23 mouse cellular contexts compared by ENCODE assay signal in genomic region chr6:139464292-139464691, GRCm38 (mm10). TPM values are rescaled to one million over a fixed set of nuclear protein-coding genes. Genes with fewer than 3 reads are reported as not detected.
DNase-seq lines count a peak whose midpoint lies in the region; ATAC-seq and TF ChIP-seq lines count a peak whose summit lies in the region.
"Had no signal": no experiment of that assay in that cellular context is flagged by ENCODE, and none has a peak within 500 bp of the region (broad histone marks: within the 10 kb centered on the region; RNA-seq: fewer than 3 reads in every experiment).

No protein-coding gene starts in this region.

- 85% methylated on average over 2 of the region's 2 CpGs for WGBS in forebrain, embryonic 14.5 days
- WGBS in forebrain, embryonic 10.5 days: 88% methylated on average over 2 of the region's 2 CpGs
- WGBS in forebrain, embryonic 16.5 days: 83% methylated on average over 2 of the region's 2 CpGs

- intact Hi-C loops in gastrocnemius, postnatal 14 days (cut with DNase I; ENCODE audit: low total_unique reads): no loop called here

- peak; percentile 3 for DNase-seq in forebrain, embryonic 14.5 days (ENCODE audit: low spot score)
- no peak for DNase-seq in forebrain, embryonic 10.5 days (ENCODE audit: extremely low spot score, low spot score)
- peak; percentile 21 for DNase-seq in brain, embryonic 14.5 days (ENCODE audit: low read depth)
- DNase-seq in gastrocnemius, postnatal 14 days: no peak
- no peak for DNase-seq in cerebellum, adult 18-20 months
- DNase-seq: adrenal gland, adult 2 months; adrenal gland, postnatal 10 days; adrenal gland, postnatal 25 days; cerebellum, adult 11-12 months; cerebellum, adult 8-10 months; cerebellum, adult 9-11 months; cerebellum, postnatal 14 days; cerebellum, postnatal 36 days; embryo, embryonic 11 days had no signal

- no peaks in the 10 kb centered on the region for H3K4me1 ChIP-seq in forebrain, embryonic 14.5 days (ENCODE audit: control insufficient read depth, insufficient read depth, low read length)
- no peaks in the 10 kb centered on the region for H3K4me1 ChIP-seq in forebrain, embryonic 10.5 days
- H3K4me1 ChIP-seq in forebrain, embryonic 16.5 days (replicated peaks; ENCODE audit: control insufficient read depth, insufficient read depth, low read length): no peaks in the 10 kb centered on the region
- H3K4me1 ChIP-seq: embryonic facial prominence, embryonic 13.5 days; embryonic facial prominence, embryonic 15.5 days had no signal

- no peak overlapping the region for H3K9ac ChIP-seq in forebrain, embryonic 14.5 days (ENCODE audit: low read length)
- H3K9ac ChIP-seq in forebrain, embryonic 16.5 days (replicated peaks; ENCODE audit: low read depth, low read length): no peak overlapping the region
- H3K9ac ChIP-seq: embryonic facial prominence, embryonic 13.5 days; embryonic facial prominence, embryonic 15.5 days had no signal

- no peaks in the 10 kb centered on the region for H3K36me3 ChIP-seq in forebrain, embryonic 14.5 days (ENCODE audit: control insufficient read depth, insufficient read depth, low read length)
- H3K36me3 ChIP-seq in forebrain, embryonic 10.5 days (replicated peaks): no peaks in the 10 kb centered on the region
- H3K36me3 ChIP-seq in forebrain, embryonic 16.5 days (ENCODE audit: control insufficient read depth, insufficient read depth): no peaks in the 10 kb centered on the region
- H3K36me3 ChIP-seq: embryonic facial prominence, embryonic 13.5 days; embryonic facial prominence, embryonic 15.5 days had no signal

- no peak overlapping the region for H3K4me2 ChIP-seq in forebrain, embryonic 14.5 days (ENCODE audit: low read length)
- no peak overlapping the region for H3K4me2 ChIP-seq in forebrain, embryonic 16.5 days (ENCODE audit: low read length)
- H3K4me2 ChIP-seq: embryonic facial prominence, embryonic 13.5 days; embryonic facial prominence, embryonic 15.5 days had no signal

- peak; percentile 40; the same call in 1 of the 2 replicates for ATAC-seq in forebrain, embryonic 14.5 days
- ATAC-seq in forebrain, embryonic 16.5 days: peak; percentile 88

- TF ChIP-seq POLR2A in brain, embryonic 14.5 days (IDR thresholded peaks at IDR 0.05; ENCODE audit: borderline replicate concordance, extremely low read depth, insufficient read depth, insufficient read length, poor library complexity, severe bottlenecking): no peak

- no peaks in the 10 kb centered on the region for H3K27me3 ChIP-seq in forebrain, embryonic 14.5 days (replicated peaks; ENCODE audit: control insufficient read depth, insufficient read depth, low read length)
- H3K27me3 ChIP-seq in forebrain, embryonic 10.5 days (ENCODE audit: poor library complexity, severe bottlenecking): no peaks in the 10 kb centered on the region
- no peaks in the 10 kb centered on the region for H3K27me3 ChIP-seq in forebrain, embryonic 16.5 days (replicated peaks; ENCODE audit: control insufficient read depth, insufficient read depth, low read length)
- H3K27me3 ChIP-seq: embryonic facial prominence, embryonic 13.5 days; embryonic facial prominence, embryonic 15.5 days had no signal

- H3K4me3 ChIP-seq in forebrain, embryonic 14.5 days (ENCODE audit: low read depth, low read length): no peak overlapping the region
- H3K4me3 ChIP-seq in forebrain, embryonic 10.5 days: no peak overlapping the region
- no peak overlapping the region for H3K4me3 ChIP-seq in forebrain, embryonic 16.5 days (replicated peaks; ENCODE audit: low read length)
- H3K4me3 ChIP-seq: embryonic facial prominence, embryonic 13.5 days; embryonic facial prominence, embryonic 15.5 days; erythroblast, embryonic 14.5 days had no signal

- no peak overlapping the region for H3K27ac ChIP-seq in forebrain, embryonic 14.5 days (ENCODE audit: low read depth, low read length)
- no peak overlapping the region for H3K27ac ChIP-seq in forebrain, embryonic 10.5 days
- H3K27ac ChIP-seq in forebrain, embryonic 16.5 days (ENCODE audit: low read length): no peak overlapping the region
- H3K27ac ChIP-seq: embryonic facial prominence, embryonic 13.5 days; embryonic facial prominence, embryonic 15.5 days had no signal

- H3K9me3 ChIP-seq in forebrain, embryonic 14.5 days (replicated peaks; ENCODE audit: control insufficient read depth, low read length): no peaks in the 10 kb centered on the region
- H3K9me3 ChIP-seq in forebrain, embryonic 10.5 days: no peaks in the 10 kb centered on the region
- H3K9me3 ChIP-seq in forebrain, embryonic 16.5 days (ENCODE audit: control insufficient read depth, low read length): no peaks in the 10 kb centered on the region
- H3K9me3 ChIP-seq: embryonic facial prominence, embryonic 13.5 days; embryonic facial prominence, embryonic 15.5 days had no signal

- no peak for TF ChIP-seq CTCF in brain, embryonic 14.5 days (IDR thresholded peaks at IDR 0.05; ENCODE audit: borderline replicate concordance, extremely low read depth, insufficient read depth, insufficient read length)

RNA-seq across cellular contexts. Expression of gene Rergl, which starts 37.5 kb away (rescaled TPM):
- polyA plus RNA-seq in forebrain, embryonic 14.5 days (2014; fragmentation: Nextera tagmentation; extraction: Ambion mirVana): not detected in 2 replicates
- polyA plus RNA-seq in forebrain, embryonic 10.5 days (2016; fragmentation: Nextera tagmentation; extraction: Ambion mirVana): not detected in 2 replicates
- polyA plus RNA-seq in brain, embryonic 14.5 days (2012; rRNA removed): not detected in 2 replicates
- not detected in 2 replicates for polyA plus RNA-seq in forebrain, embryonic 16.5 days (2015; fragmentation: Nextera tagmentation; extraction: Ambion mirVana)
- total RNA-seq in gastrocnemius, postnatal 14 days (2021): 1 to 10 TPM in 1 of 2 experiments, under 1 TPM in 1; 0.43 to 1.3 TPM
- total RNA-seq: adrenal gland, adult 2 months; adrenal gland, postnatal 25 days; common myeloid progenitor, adult 5-6 weeks; ES-E14; MEL had no signal
- polyA plus RNA-seq: adrenal gland, adult 2 months; C2C12; embryonic facial prominence, embryonic 11.5 days; embryonic facial prominence, embryonic 13.5 days; embryonic facial prominence, embryonic 15.5 days; erythroblast, embryonic 14.5 days had no signal

Comparison
In these comparisons a context has a peak if more than half of its experiments do, and no peak if none do; other contexts are left out.
1. DNase-seq: peak in forebrain, embryonic 14.5 days (single experiment) and brain, embryonic 14.5 days (single experiment); none in forebrain, embryonic 10.5 days (single experiment), gastrocnemius, postnatal 14 days (single experiment) and cerebellum, adult 18-20 months (0 of 2).